Mouse (Mus musculus): ENCODE data around the gene Ezr. TPM values are rescaled to one million over a fixed set of nuclear protein-coding genes. Genes with fewer than 3 reads are reported as not detected.

Gene Ezr
- polyA plus RNA-seq, 1 experiment, result 63.0 TPM

- no peaks in the 10 kb centered on the region for H3K27me3 ChIP-seq (ENCODE audit: control insufficient read depth, insufficient read depth, low read length)
- DNase-seq (ENCODE audit: low read depth in 1 of 2, low spot score in 2 of 2), result no peak
- H3K27ac ChIP-seq (ENCODE audit: insufficient read depth, low read length), result no peak overlapping the region
- H3K4me1 ChIP-seq (ENCODE audit: control insufficient read depth, insufficient read depth, insufficient read length), result peaks cover 13% of the 10 kb centered on the region; the same call in 1 of the 2 replicates
- H3K36me3 ChIP-seq (ENCODE audit: control insufficient read depth, insufficient read depth, low read length), result peaks cover 45% of the 10 kb centered on the region
- TF ChIP-seq POLR2A (IDR thresholded peaks at IDR 0.05; ENCODE audit: low read depth, low read length) (no peak), CTCF (IDR thresholded peaks at IDR 0.05; ENCODE audit: extremely low read depth, insufficient read depth, insufficient read length, insufficient replicate concordance) (no peak)
- no peak overlapping the region for H3K4me3 ChIP-seq (ENCODE audit: extremely low read depth, insufficient read depth, insufficient read length)
- WGBS, result 88% methylated on average over 7 of the region's 7 CpGs
Observed at GRCm38 (mm10) chr17:6738836-6739235, 43.7 kb downstream of the Ezr start.

- WGBS, result 84% methylated on average over 12 of the region's 12 CpGs
- no peak for DNase-seq (ENCODE audit: low read depth in 1 of 2, low spot score in 2 of 2)
- Histone ChIP-seq H3K4me1 (ENCODE audit: control insufficient read depth, insufficient read depth, insufficient read length) (peaks cover 3% of the 10 kb centered on the region; the same call in 1 of the 2 replicates), H3K27me3 (ENCODE audit: control insufficient read depth, insufficient read depth, low read length) (no peaks in the 10 kb centered on the region), H3K27ac (ENCODE audit: insufficient read depth, low read length) (no peak overlapping the region), H3K36me3 (ENCODE audit: control insufficient read depth, insufficient read depth, low read length) (peaks cover 40% of the 10 kb centered on the region), H3K4me3 (ENCODE audit: extremely low read depth, insufficient read depth, insufficient read length) (no peak overlapping the region)
- TF ChIP-seq POLR2A (IDR thresholded peaks at IDR 0.05; ENCODE audit: low read depth, low read length), result no peak
- TF ChIP-seq CTCF (IDR thresholded peaks at IDR 0.05; ENCODE audit: extremely low read depth, insufficient read depth, insufficient read length, insufficient replicate concordance), result no peak
Observed at GRCm38 (mm10) chr17:6737273-6737997, 45.1 kb downstream of the Ezr start.

GRCm38 (mm10) chr17:6736306-6737272, 46.0 kb downstream of the Ezr start:
- Histone ChIP-seq H3K27me3 (ENCODE audit: control insufficient read depth, insufficient read depth, low read length) (no peaks in the 10 kb centered on the region), H3K27ac (ENCODE audit: insufficient read depth, low read length) (no peak overlapping the region), H3K4me1 (ENCODE audit: control insufficient read depth, insufficient read depth, insufficient read length) (no peaks in the 10 kb centered on the region; the same call in 1 of the 2 replicates), H3K36me3 (ENCODE audit: control insufficient read depth, insufficient read depth, low read length) (peaks cover 33% of the 10 kb centered on the region), H3K4me3 (ENCODE audit: extremely low read depth, insufficient read depth, insufficient read length) (no peak overlapping the region)
- DNase-seq (ENCODE audit: low read depth in 1 of 2, low spot score in 2 of 2), result no peak
- TF ChIP-seq CTCF (IDR thresholded peaks at IDR 0.05; ENCODE audit: extremely low read depth, insufficient read depth, insufficient read length, insufficient replicate concordance), result no peak
- TF ChIP-seq POLR2A (IDR thresholded peaks at IDR 0.05; ENCODE audit: low read depth, low read length), result no peak
- 59% methylated on average over 15 of the region's 15 CpGs for WGBS

DNA sequence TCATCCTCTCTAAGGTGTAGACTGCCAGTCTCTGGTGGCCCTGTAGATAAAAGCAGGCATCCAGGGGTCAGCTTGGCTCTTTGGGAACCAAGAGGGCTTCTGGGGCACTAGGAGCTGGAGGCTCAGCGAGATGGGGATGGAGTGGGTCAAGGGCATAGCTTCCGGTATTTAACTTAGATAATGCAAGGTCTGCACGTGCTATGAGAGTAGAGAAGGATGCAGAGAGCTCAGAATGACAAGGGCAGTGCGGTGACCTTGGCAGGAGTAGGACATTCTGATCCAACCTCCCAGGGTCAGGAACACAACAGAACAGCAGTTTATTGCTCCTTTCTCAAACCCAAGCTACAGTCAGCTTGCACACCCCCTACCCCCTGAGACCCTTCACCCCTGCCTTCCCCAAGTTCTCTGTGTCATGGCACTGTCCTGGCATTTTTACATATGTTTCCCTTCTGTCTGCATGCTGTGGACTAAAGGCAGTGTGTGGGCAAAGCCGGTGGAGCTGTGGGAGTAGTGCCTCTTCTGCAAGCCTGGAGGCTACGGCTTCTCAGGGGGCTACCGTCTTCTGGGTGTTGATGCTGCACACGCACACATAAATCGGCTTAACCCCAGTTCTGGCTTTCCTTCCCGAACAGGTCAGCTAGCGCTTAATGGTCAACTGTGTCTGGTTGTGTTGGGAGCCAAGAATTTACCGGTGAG, 47.7 kb downstream of the Ezr start:
- TF ChIP-seq POLR2A (IDR thresholded peaks at IDR 0.05; ENCODE audit: low read depth, low read length) (no peak), CTCF (IDR thresholded peaks at IDR 0.05; ENCODE audit: extremely low read depth, insufficient read depth, insufficient read length, insufficient replicate concordance) (no peak)
- DNase-seq (ENCODE audit: low read depth in 1 of 2, low spot score in 2 of 2), result no peak
- WGBS, result 96% methylated on average over 12 of the region's 12 CpGs
- Histone ChIP-seq H3K27me3 (ENCODE audit: control insufficient read depth, insufficient read depth, low read length) (no peaks in the 10 kb centered on the region), H3K36me3 (ENCODE audit: control insufficient read depth, insufficient read depth, low read length) (peaks cover 17% of the 10 kb centered on the region), H3K27ac (ENCODE audit: insufficient read depth, low read length) (no peak overlapping the region), H3K4me3 (ENCODE audit: extremely low read depth, insufficient read depth, insufficient read length) (no peak overlapping the region), H3K4me1 (ENCODE audit: control insufficient read depth, insufficient read depth, insufficient read length) (no peaks in the 10 kb centered on the region; the same call in 1 of the 2 replicates)

- TF ChIP-seq POLR2A (IDR thresholded peaks at IDR 0.05; ENCODE audit: low read depth, low read length), result no peak
- no peak for TF ChIP-seq CTCF (IDR thresholded peaks at IDR 0.05; ENCODE audit: extremely low read depth, insufficient read depth, insufficient read length, insufficient replicate concordance)
- WGBS, result 93% methylated on average over 10 of the region's 10 CpGs
- Histone ChIP-seq H3K27me3 (ENCODE audit: control insufficient read depth, insufficient read depth, low read length) (no peaks in the 10 kb centered on the region), H3K4me1 (ENCODE audit: control insufficient read depth, insufficient read depth, insufficient read length) (no peaks in the 10 kb centered on the region; the same call in 1 of the 2 replicates), H3K27ac (ENCODE audit: insufficient read depth, low read length) (no peak overlapping the region), H3K36me3 (ENCODE audit: control insufficient read depth, insufficient read depth, low read length) (peaks cover 3% of the 10 kb centered on the region; the same call in 1 of the 2 replicates), H3K4me3 (ENCODE audit: extremely low read depth, insufficient read depth, insufficient read length) (no peak overlapping the region)
- no peak for DNase-seq (ENCODE audit: low read depth in 1 of 2, low spot score in 2 of 2)
Observed at GRCm38 (mm10) chr17:6733322-6733875, 49.2 kb downstream of the Ezr start.

- Histone ChIP-seq H3K4me3 (ENCODE audit: extremely low read depth, insufficient read depth, insufficient read length) (no peak overlapping the region), H3K27ac (ENCODE audit: insufficient read depth, low read length) (no peak overlapping the region), H3K27me3 (ENCODE audit: control insufficient read depth, insufficient read depth, low read length) (no peaks in the 10 kb centered on the region), H3K4me1 (ENCODE audit: control insufficient read depth, insufficient read depth, insufficient read length) (no peaks in the 10 kb centered on the region; the same call in 1 of the 2 replicates), H3K36me3 (ENCODE audit: control insufficient read depth, insufficient read depth, low read length) (no peaks in the 10 kb centered on the region; the same call in 1 of the 2 replicates)
- DNase-seq (ENCODE audit: low read depth in 1 of 2, low spot score in 2 of 2), result no peak
- TF ChIP-seq POLR2A (IDR thresholded peaks at IDR 0.05; ENCODE audit: low read depth, low read length) (no peak), CTCF (IDR thresholded peaks at IDR 0.05; ENCODE audit: extremely low read depth, insufficient read depth, insufficient read length, insufficient replicate concordance) (no peak)
- WGBS, result 93% methylated on average over 4 of the region's 4 CpGs
Observed at GRCm38 (mm10) chr17:6732665-6733064, 49.9 kb downstream of the Ezr start.
